Comparison of ENCODE assay signal across 8 mouse cellular contexts in the genomic region with DNA sequence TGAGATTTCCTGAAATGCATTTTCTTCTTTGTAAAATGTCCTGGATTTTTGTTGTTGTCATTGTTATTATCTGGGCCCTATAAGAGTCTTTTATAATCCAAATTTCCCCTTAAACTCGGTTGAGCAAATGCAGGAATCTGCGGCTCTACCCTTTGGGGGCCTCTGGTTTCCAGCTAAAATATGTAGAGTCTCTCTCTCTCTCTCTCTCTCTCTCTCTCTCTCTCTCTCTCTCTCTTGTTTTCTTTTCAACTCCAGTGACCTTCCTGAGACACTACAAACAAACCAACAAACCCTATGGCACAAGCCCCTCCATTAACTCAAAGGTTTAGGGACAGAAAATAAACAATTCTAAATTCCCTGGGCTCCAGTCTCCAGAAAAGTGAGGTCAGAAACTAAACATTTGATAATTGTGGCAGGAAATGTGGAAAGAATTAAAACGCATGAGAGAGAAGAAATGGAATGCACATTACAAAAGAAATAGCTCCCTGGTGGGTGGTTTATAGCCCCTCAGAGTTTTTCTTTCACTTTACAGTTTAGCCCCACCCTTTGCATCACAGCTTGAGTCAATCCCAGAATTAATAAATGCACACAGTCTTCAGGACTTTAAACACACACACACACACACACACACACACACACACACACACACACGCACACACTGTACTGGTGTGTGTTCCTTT. TPM values are rescaled to one million over a fixed set of nuclear protein-coding genes. Genes with fewer than 3 reads are reported as not detected.
DNase-seq lines count a peak whose midpoint lies in the region; ATAC-seq and TF ChIP-seq lines count a peak whose summit lies in the region.

No protein-coding gene starts in this region.

- H3K27ac ChIP-seq in layer of hippocampus, adult 2 months, result peak overlapping the region; percentile 89; the same call in 1 of the 2 replicates
- H3K27ac ChIP-seq in forebrain, embryonic 11.5 days (ENCODE audit: low read depth, low read length), result peak overlapping the region; percentile 25; the same call in 1 of the 2 replicates
- H3K27ac ChIP-seq in limb, embryonic 12.5 days, result peak overlapping the region; percentile 96

- H3K4me3 ChIP-seq in layer of hippocampus, adult 2 months, result peak overlapping the region; percentile 95
- H3K4me3 ChIP-seq in forebrain, embryonic 11.5 days (ENCODE audit: low read depth, low read length), result peak overlapping the region; percentile 70
- H3K4me3 ChIP-seq in limb, embryonic 12.5 days (replicated peaks), result peak overlapping the region; percentile 73

- peak overlapping the region; percentile 81 for H3K4me2 ChIP-seq in forebrain, embryonic 11.5 days (ENCODE audit: low read depth, low read length, severe bottlenecking)
- H3K4me2 ChIP-seq in limb, embryonic 12.5 days, result peak overlapping the region; percentile 62

- no peak for TF ChIP-seq CTCF in layer of hippocampus, adult 2 months (conservative IDR thresholded peaks at IDR 0.05)

- WGBS in forebrain, embryonic 11.5 days, result 18% methylated on average over 4 of the region's 4 CpGs
- WGBS in limb, embryonic 12.5 days, result 9% methylated on average over 4 of the region's 4 CpGs

- DNase-seq in layer of hippocampus, adult 2 months (ENCODE audit: low spot score in 2 of 2), result no peak
- DNase-seq in layer of hippocampus, postnatal 14 days (ENCODE audit: low spot score in 2 of 2), result no peak
- no peak for DNase-seq in forebrain, embryonic 11.5 days (ENCODE audit: low spot score)
- DNase-seq in skeletal muscle tissue, adult 2 months (ENCODE audit: low read depth, low spot score), result peak; percentile 57
- no peak for DNase-seq in left cerebral cortex, postnatal 4 days
- no peak for DNase-seq in urinary bladder, adult 18-20 months (ENCODE audit: low spot score in 2 of 2)
- DNase-seq in cerebellum, adult 18-20 months, result no peak

- peaks cover 2% of the 10 kb centered on the region; the same call in 1 of the 2 replicates for H3K4me1 ChIP-seq in forebrain, embryonic 11.5 days (replicated peaks; ENCODE audit: control insufficient read depth, insufficient read depth, low read length)
- H3K4me1 ChIP-seq in limb, embryonic 12.5 days (replicated peaks), result peaks cover 33% of the 10 kb centered on the region

- no peaks in the 10 kb centered on the region for H3K27me3 ChIP-seq in forebrain, embryonic 11.5 days (ENCODE audit: control insufficient read depth, insufficient read depth, low read length)
- H3K27me3 ChIP-seq in limb, embryonic 12.5 days, result no peaks in the 10 kb centered on the region

- H3K9ac ChIP-seq in forebrain, embryonic 11.5 days (ENCODE audit: low read length), result peak overlapping the region; percentile 89
- H3K9ac ChIP-seq in limb, embryonic 12.5 days (replicated peaks), result peak overlapping the region; percentile 92

- 0 out of 2 replicates have a peak, but pooled peaks have one; percentile 22 for ATAC-seq in forebrain, embryonic 11.5 days (replicated peaks; ENCODE audit: low FRiP score)
- peak; percentile 65 for ATAC-seq in limb, embryonic 12.5 days (ENCODE audit: insufficient number of reproducible peaks, insufficient read depth, low FRiP score, low TSS enrichment, low read depth)

- no peaks in the 10 kb centered on the region for H3K9me3 ChIP-seq in forebrain, embryonic 11.5 days (ENCODE audit: control insufficient read depth, low read length)
- no peaks in the 10 kb centered on the region for H3K9me3 ChIP-seq in limb, embryonic 12.5 days

- H3K36me3 ChIP-seq in forebrain, embryonic 11.5 days (ENCODE audit: control insufficient read depth, insufficient read depth, low read length), result no peaks in the 10 kb centered on the region
- peaks cover 24% of the 10 kb centered on the region for H3K36me3 ChIP-seq in limb, embryonic 12.5 days

- intact Hi-C loops in left cerebral cortex, postnatal 4 days (cut with DNase I), result loop anchor here (10.0 kb wide), 1 partner anchor 73 kb away; no protein-coding TSS in a partner anchor

RNA-seq across cellular contexts. Expression of a gene that starts 1.3 kb away (rescaled TPM):
- total RNA-seq in layer of hippocampus, adult 2 months (2021), result 10 to 100 TPM; 34.5 to 41.8 TPM
- 10 to 100 TPM; 49.7 to 58.0 TPM for total RNA-seq in layer of hippocampus, postnatal 14 days (2021)
- polyA plus RNA-seq in forebrain, embryonic 11.5 days (2014; fragmentation: Nextera tagmentation; extraction: Ambion mirVana), result 171 and 176 TPM in 2 replicates
- polyA plus RNA-seq in limb, embryonic 12.5 days (2016; fragmentation: Nextera tagmentation; extraction: Ambion mirVana), result 385 and 432 TPM in 2 replicates
- total RNA-seq in left cerebral cortex, postnatal 4 days (2021), result 10 to 100 TPM; 66.2 to 75.2 TPM

Comparison
In these comparisons a context has a peak if more than half of its experiments do, and no peak if none do; other contexts are left out.
1. H3K27ac ChIP-seq: peak in every context shown above with its lines; median percentile 96 in limb, embryonic 12.5 days; 89 in layer of hippocampus, adult 2 months; 25 in forebrain, embryonic 11.5 days.